Mouse (Mus musculus) layer of hippocampus, adult 9-10 months (tissue): Measurements from ENCODE around the gene Snx9.

Experiments
- DNase-seq: peaks from one replicate; pipeline ENCODE4 v3.0.0; 2022; ENCODE audit warnings: low spot score

Gene Snx9

GRCm38 (mm10) chr17:5886181-5886810 lies 45.2 kb downstream of the Snx9 start:
- DNase-seq, result no peak

- no peak for DNase-seq
Measured at GRCm38 (mm10) chr17:5886943-5887800, 46.0 kb downstream of the Snx9 start.

- DNase-seq, result no peak
Measured at GRCm38 (mm10) chr17:5890429-5890828, 49.3 kb downstream of the Snx9 start.

- no peak for DNase-seq
Measured at GRCm38 (mm10) chr17:5891933-5892683, 51.0 kb downstream of the Snx9 start.

- no peak for DNase-seq
Measured at GRCm38 (mm10) chr17:5893092-5893491, 52.0 kb downstream of the Snx9 start.

GRCm38 (mm10) chr17:5893574-5894148 lies 52.5 kb downstream of the Snx9 start:
- DNase-seq, result no peak

GRCm38 (mm10) chr17:5896066-5896465 lies 54.9 kb downstream of the Snx9 start:
- no peak for DNase-seq

GRCm38 (mm10) chr17:5896607-5897006 lies 55.5 kb downstream of the Snx9 start:
- no peak for DNase-seq

GRCm38 (mm10) chr17:5897326-5898200 lies 56.4 kb downstream of the Snx9 start:
- no peak for DNase-seq

- no peak for DNase-seq
Measured at GRCm38 (mm10) chr17:5899251-5899650, 58.1 kb downstream of the Snx9 start.

- DNase-seq, result no peak
Measured at GRCm38 (mm10) chr17:5901381-5901780, 60.3 kb downstream of the Snx9 start.

- DNase-seq, result no peak
Measured at GRCm38 (mm10) chr17:5903630-5904301, 62.6 kb downstream of the Snx9 start.

GRCm38 (mm10) chr17:5909681-5910080 lies 68.6 kb downstream of the Snx9 start:
- DNase-seq, result no peak

- DNase-seq, result no peak
Measured at GRCm38 (mm10) chr17:5911591-5911990, 70.5 kb downstream of the Snx9 start.

- no peak for DNase-seq
Measured at GRCm38 (mm10) chr17:5912797-5913196, 71.7 kb downstream of the Snx9 start.

- DNase-seq, result no peak
Measured at GRCm38 (mm10) chr17:5914217-5914616, 73.1 kb downstream of the Snx9 start.

GRCm38 (mm10) chr17:5921954-5922353 lies 80.8 kb downstream of the Snx9 start:
- no peak for DNase-seq

- no peak for DNase-seq
Measured at GRCm38 (mm10) chr17:5923281-5923680, 82.2 kb downstream of the Snx9 start.

- no peak for DNase-seq
Measured at GRCm38 (mm10) chr17:5924238-5924637, 83.1 kb downstream of the Snx9 start.

- no peak for DNase-seq
Measured at GRCm38 (mm10) chr17:5926710-5927109, 85.6 kb downstream of the Snx9 start.

- no peak for DNase-seq
Measured at GRCm38 (mm10) chr17:5929031-5929430, 87.9 kb downstream of the Snx9 start.
